8 mouse cellular contexts compared by ENCODE assay signal in genomic region chr2:156720675-156721553, GRCm38 (mm10). TPM values are rescaled to one million over a fixed set of nuclear protein-coding genes. Genes with fewer than 3 reads are reported as not detected.
DNase-seq lines count a peak whose midpoint lies in the region; ATAC-seq and TF ChIP-seq lines count a peak whose summit lies in the region.

No protein-coding gene starts in this region.

- no peaks in the 10 kb centered on the region for H3K36me3 ChIP-seq in ES-Bruce4 (ENCODE audit: control insufficient read depth, insufficient read depth, low read length, poor library complexity, severe bottlenecking)
- no peaks in the 10 kb centered on the region for H3K36me3 ChIP-seq in forebrain, embryonic 12.5 days (replicated peaks)
- no peaks in the 10 kb centered on the region for H3K36me3 ChIP-seq in heart, postnatal 0 days (replicated peaks; ENCODE audit: control insufficient read depth, insufficient read depth, low read length)
- H3K36me3 ChIP-seq in liver, embryonic 15.5 days (replicated peaks), result no peaks in the 10 kb centered on the region
- no peaks in the 10 kb centered on the region for H3K36me3 ChIP-seq in neural tube, embryonic 11.5 days (ENCODE audit: control insufficient read depth, insufficient read depth, low read length)
- no peaks in the 10 kb centered on the region for H3K36me3 ChIP-seq in stomach, embryonic 16.5 days (ENCODE audit: control insufficient read depth, insufficient read depth, low read length)

- H3K4me2 ChIP-seq in forebrain, embryonic 12.5 days, result peak overlapping the region; percentile 70
- H3K4me2 ChIP-seq in heart, postnatal 0 days (ENCODE audit: low read depth, low read length), result peak overlapping the region; percentile 76
- peak overlapping the region; percentile 99 for H3K4me2 ChIP-seq in liver, embryonic 15.5 days
- peak overlapping the region; percentile 76 for H3K4me2 ChIP-seq in neural tube, embryonic 11.5 days (ENCODE audit: low read depth)
- H3K4me2 ChIP-seq in stomach, embryonic 16.5 days (ENCODE audit: low read depth, low read length), result peak overlapping the region; percentile 87

- peak; percentile 93 for ATAC-seq in forebrain, embryonic 12.5 days (ENCODE audit: low FRiP score)
- peak; percentile 85 for ATAC-seq in heart, postnatal 0 days (ENCODE audit: insufficient read depth, low read depth)
- peak; percentile 94 for ATAC-seq in liver, embryonic 15.5 days (ENCODE audit: insufficient read depth)
- peak; percentile 83 for ATAC-seq in neural tube, embryonic 11.5 days (ENCODE audit: insufficient read depth, low FRiP score, low TSS enrichment)
- ATAC-seq in stomach, embryonic 16.5 days (ENCODE audit: insufficient read depth, low FRiP score), result peak; percentile 95

- DNase-seq in c-Kit-positive CD71-positive TER-119-positive erythroid progenitor cells, embryonic 14.5 days (ENCODE audit: low spot score), result peak; percentile 90
- peak; percentile 89 for DNase-seq in heart, postnatal 0 days (ENCODE audit: low spot score)
- peak; percentile 95 to 98 for DNase-seq in kidney, postnatal 36 days
- DNase-seq in neural tube, embryonic 11.5 days (ENCODE audit: low spot score), result peak; percentile 98

- peak overlapping the region; percentile 11 for H3K27ac ChIP-seq in ES-Bruce4 (ENCODE audit: insufficient read depth, low read length)
- H3K27ac ChIP-seq in forebrain, embryonic 12.5 days, result peak overlapping the region; percentile 93
- peak overlapping the region; percentile 92 for H3K27ac ChIP-seq in heart, postnatal 0 days (ENCODE audit: low read depth)
- H3K27ac ChIP-seq in liver, embryonic 15.5 days (replicated peaks), result peak overlapping the region; percentile 85
- H3K27ac ChIP-seq in neural tube, embryonic 11.5 days (ENCODE audit: low read depth, low read length), result peak overlapping the region; percentile 86
- peak overlapping the region; percentile 84 for H3K27ac ChIP-seq in stomach, embryonic 16.5 days (ENCODE audit: low read length)

- no peaks in the 10 kb centered on the region for H3K9me3 ChIP-seq in ES-Bruce4 (replicated peaks; ENCODE audit: control insufficient read depth, insufficient read depth, low read length, poor library complexity, severe bottlenecking)
- no peaks in the 10 kb centered on the region for H3K9me3 ChIP-seq in forebrain, embryonic 12.5 days
- H3K9me3 ChIP-seq in heart, postnatal 0 days (replicated peaks; ENCODE audit: control insufficient read depth, low read length), result no peaks in the 10 kb centered on the region
- H3K9me3 ChIP-seq in liver, embryonic 15.5 days (replicated peaks), result no peaks in the 10 kb centered on the region
- no peaks in the 10 kb centered on the region for H3K9me3 ChIP-seq in neural tube, embryonic 11.5 days (ENCODE audit: control insufficient read depth, low read length)
- no peaks in the 10 kb centered on the region for H3K9me3 ChIP-seq in stomach, embryonic 16.5 days (replicated peaks; ENCODE audit: control insufficient read depth, low read length)

- peak; percentile 72; the same call in 1 of the 2 replicates for TF ChIP-seq EP300 in ES-Bruce4 (IDR thresholded peaks at IDR 0.05; ENCODE audit: insufficient read depth, low read depth, low read length)
- TF ChIP-seq EP300 in heart, postnatal 0 days (IDR thresholded peaks at IDR 0.05; ENCODE audit: low read depth), result peak; percentile 32; the same call in 1 of the 2 replicates

- H3K27me3 ChIP-seq in ES-Bruce4 (ENCODE audit: control insufficient read depth, insufficient read depth, low read length, poor library complexity, severe bottlenecking), result no peaks in the 10 kb centered on the region
- H3K27me3 ChIP-seq in forebrain, embryonic 12.5 days, result no peaks in the 10 kb centered on the region
- no peaks in the 10 kb centered on the region for H3K27me3 ChIP-seq in heart, postnatal 0 days (ENCODE audit: control insufficient read depth, insufficient read depth, low read length)
- peaks cover 19% of the 10 kb centered on the region for H3K27me3 ChIP-seq in liver, embryonic 15.5 days
- no peaks in the 10 kb centered on the region for H3K27me3 ChIP-seq in neural tube, embryonic 11.5 days (ENCODE audit: control insufficient read depth, insufficient read depth, low read length)
- no peaks in the 10 kb centered on the region for H3K27me3 ChIP-seq in stomach, embryonic 16.5 days (ENCODE audit: control insufficient read depth, insufficient read depth, low read length)

- H3K9ac ChIP-seq in ES-Bruce4 (ENCODE audit: low read depth, poor library complexity, severe bottlenecking), result peak overlapping the region; percentile 92
- peak overlapping the region; percentile 99 for H3K9ac ChIP-seq in forebrain, embryonic 12.5 days
- peak overlapping the region; percentile 83 for H3K9ac ChIP-seq in heart, postnatal 0 days (replicated peaks; ENCODE audit: low read depth, low read length)
- H3K9ac ChIP-seq in liver, embryonic 15.5 days, result peak overlapping the region; percentile 93
- H3K9ac ChIP-seq in neural tube, embryonic 11.5 days (ENCODE audit: low read length), result peak overlapping the region; percentile 96
- H3K9ac ChIP-seq in stomach, embryonic 16.5 days (ENCODE audit: low read length), result peak overlapping the region; percentile 90

- TF ChIP-seq POLR2A in ES-Bruce4 (IDR thresholded peaks at IDR 0.05; ENCODE audit: insufficient read depth, low read length), result peak; percentile 75

- peak overlapping the region; percentile 92 for H3K4me3 ChIP-seq in ES-Bruce4 (ENCODE audit: low read depth, low read length)
- H3K4me3 ChIP-seq in forebrain, embryonic 12.5 days (replicated peaks), result peak overlapping the region; percentile 91
- peak overlapping the region; percentile 79 for H3K4me3 ChIP-seq in heart, postnatal 0 days (ENCODE audit: low read depth, low read length)
- peak overlapping the region; percentile 86 for H3K4me3 ChIP-seq in liver, embryonic 15.5 days (replicated peaks)
- peak overlapping the region; percentile 85 for H3K4me3 ChIP-seq in neural tube, embryonic 11.5 days (ENCODE audit: low read depth, low read length)
- peak overlapping the region; percentile 95 for H3K4me3 ChIP-seq in stomach, embryonic 16.5 days (replicated peaks; ENCODE audit: low read length)

- WGBS in forebrain, embryonic 12.5 days, result under 1% methylated on average over 111 of the region's 114 CpGs
- WGBS in heart, postnatal 0 days, result under 1% methylated on average over 99 of the region's 114 CpGs
- WGBS in liver, embryonic 15.5 days (ENCODE audit: insufficient replicate concordance), result under 1% methylated on average over 112 of the region's 114 CpGs
- WGBS in neural tube, embryonic 11.5 days, result under 1% methylated on average over 75 of the region's 114 CpGs
- under 1% methylated on average over 111 of the region's 114 CpGs for WGBS in stomach, embryonic 16.5 days

- peaks cover 8% of the 10 kb centered on the region for H3K4me1 ChIP-seq in ES-Bruce4 (ENCODE audit: control insufficient read depth, insufficient read depth, low read length)
- H3K4me1 ChIP-seq in forebrain, embryonic 12.5 days, result peaks cover 71% of the 10 kb centered on the region
- peaks cover 54% of the 10 kb centered on the region for H3K4me1 ChIP-seq in heart, postnatal 0 days (ENCODE audit: control insufficient read depth, insufficient read depth)
- peaks cover 61% of the 10 kb centered on the region for H3K4me1 ChIP-seq in liver, embryonic 15.5 days (replicated peaks)
- H3K4me1 ChIP-seq in neural tube, embryonic 11.5 days (ENCODE audit: control insufficient read depth, insufficient read depth, low read length), result peaks cover 26% of the 10 kb centered on the region
- peaks cover 54% of the 10 kb centered on the region for H3K4me1 ChIP-seq in stomach, embryonic 16.5 days (ENCODE audit: control insufficient read depth, insufficient read depth, low read length)

- peak; percentile 46 for TF ChIP-seq CTCF in ES-Bruce4 (IDR thresholded peaks at IDR 0.05; ENCODE audit: low read depth, low read length)
- TF ChIP-seq CTCF in heart, postnatal 0 days (IDR thresholded peaks at IDR 0.05; ENCODE audit: low read depth), result peak; percentile 22

RNA-seq across cellular contexts. Expression of gene Myl9, which starts 54.3 kb away (rescaled TPM):
- 9.4 and 20.2 TPM in 2 replicates for polyA plus RNA-seq in ES-Bruce4 (2011; ENCODE audit: insufficient read depth, insufficient read length, low read depth, missing spikeins)
- polyA plus RNA-seq in forebrain, embryonic 12.5 days (2016; fragmentation: Nextera tagmentation; extraction: Ambion mirVana), result 61.4 and 95.4 TPM in 2 replicates
- total RNA-seq in heart, postnatal 0 days (2014; rRNA removed; ENCODE audit: low replicate concordance), result 1,299 and 1,431 TPM in 2 replicates
- 1,847 and 1,885 TPM in 2 replicates for polyA plus RNA-seq in heart, postnatal 0 days (2015; fragmentation: Nextera tagmentation; extraction: Ambion mirVana)
- 48.1 and 52.7 TPM in 2 replicates for polyA plus RNA-seq in liver, embryonic 15.5 days (2015; fragmentation: Nextera tagmentation; extraction: Ambion mirVana)
- polyA plus RNA-seq in neural tube, embryonic 11.5 days (2014; fragmentation: Nextera tagmentation; extraction: Ambion mirVana), result 96.2 and 98.7 TPM in 2 replicates
- polyA plus RNA-seq in stomach, embryonic 16.5 days (2015; fragmentation: Nextera tagmentation; extraction: Ambion mirVana), result 1,649 and 1,814 TPM in 2 replicates

Comparison
In these comparisons a context has a peak if more than half of its experiments do, and no peak if none do; other contexts are left out.
1. Peak in every context shown above with its lines: DNase-seq, ATAC-seq, H3K4me3 ChIP-seq and H3K27ac ChIP-seq.
2. H3K27ac ChIP-seq: peak in every context shown above with its lines; median percentile 93 in forebrain, embryonic 12.5 days; 92 in heart, postnatal 0 days; 86 in neural tube, embryonic 11.5 days; 85 in liver, embryonic 15.5 days; 84 in stomach, embryonic 16.5 days; 11 in ES-Bruce4.
3. RNA of gene Myl9, which starts 54.3 kb away (polyA plus RNA-seq): 1,847 to 1,885 TPM in heart, postnatal 0 days and 1,649 to 1,814 TPM in stomach, embryonic 16.5 days; 96.2 to 98.7 TPM in neural tube, embryonic 11.5 days, 61.4 to 95.4 TPM in forebrain, embryonic 12.5 days, 48.1 to 52.7 TPM in liver, embryonic 15.5 days and 9.4 to 20.2 TPM in ES-Bruce4; every median in the first group is over 10 times any median in the second.